Mouse (Mus musculus) kidney, postnatal 14 days (tissue): ENCODE results near the gene Atl3.

Experiments
- DNase-seq: peaks from one replicate; pipeline ENCODE4 v3.0.0; 2022; ENCODE audit warnings: mixed read lengths

Gene Atl3

DNA sequence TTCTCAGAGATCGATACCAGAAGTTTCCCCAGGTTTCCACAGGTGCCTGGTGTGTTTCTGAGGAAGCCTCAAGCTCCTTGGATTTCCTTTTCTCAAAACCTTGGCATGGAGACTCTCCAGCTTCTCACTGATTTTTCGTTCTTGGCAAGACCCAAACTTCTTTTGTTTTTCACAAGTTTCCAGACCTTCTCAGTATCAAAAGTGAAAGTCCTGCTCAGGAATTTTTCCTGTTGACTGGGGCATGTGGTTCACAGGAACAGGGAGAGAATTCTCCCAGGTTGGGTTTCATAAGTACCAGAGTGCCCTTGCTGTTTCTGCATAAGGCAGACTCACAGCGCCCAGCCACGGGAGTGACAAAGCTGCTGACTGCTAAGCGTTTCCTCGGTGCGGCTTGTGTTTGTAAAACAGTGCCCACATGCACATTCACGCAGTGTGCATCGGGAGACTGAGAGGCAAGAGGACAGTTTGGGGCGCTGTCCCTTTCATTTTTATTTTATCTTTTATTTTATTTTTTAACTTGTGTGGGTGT is 68.8 kb downstream of the Atl3 start:
- DNase-seq, result no peak

DNA sequence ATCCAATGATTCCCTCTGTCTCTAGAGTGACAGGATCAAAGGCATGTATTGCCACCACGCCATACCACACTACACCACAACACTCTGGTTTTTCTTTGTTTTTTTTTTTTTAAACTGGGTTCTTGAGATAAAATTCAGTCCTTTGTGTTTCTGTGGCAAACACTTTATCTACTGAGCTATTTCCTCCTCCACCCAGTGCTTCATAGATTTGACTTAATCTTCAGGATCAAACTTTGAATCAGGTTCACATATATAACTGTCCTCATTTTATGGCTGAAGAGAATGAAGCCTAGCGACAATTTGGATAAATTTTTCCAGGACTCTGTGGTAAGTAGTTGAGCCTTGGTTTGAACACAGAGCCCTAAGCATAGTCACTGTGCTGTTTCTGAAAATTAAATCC is 69.8 kb downstream of the Atl3 start:
- DNase-seq, result no peak

DNA sequence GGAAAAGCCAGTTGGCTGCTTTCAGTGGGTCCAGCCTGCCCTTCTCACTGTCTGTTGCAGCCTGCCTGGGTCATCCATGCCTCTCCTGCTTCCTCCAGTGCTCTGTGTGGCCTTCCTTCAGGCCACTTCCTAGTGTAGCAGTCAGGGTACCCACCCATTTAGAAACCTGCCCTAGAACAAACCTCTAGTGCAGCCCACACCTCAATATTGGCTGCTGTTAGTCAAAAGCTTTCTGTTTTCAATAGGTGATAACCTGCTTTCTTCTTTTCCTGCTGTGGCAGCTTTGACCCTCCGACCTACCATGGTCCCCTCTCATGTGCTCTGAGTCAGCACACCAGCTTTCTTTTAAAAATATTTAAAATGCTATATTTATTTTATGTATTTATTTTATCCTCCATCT is 70.6 kb downstream of the Atl3 start:
- DNase-seq, result no peak

DNA sequence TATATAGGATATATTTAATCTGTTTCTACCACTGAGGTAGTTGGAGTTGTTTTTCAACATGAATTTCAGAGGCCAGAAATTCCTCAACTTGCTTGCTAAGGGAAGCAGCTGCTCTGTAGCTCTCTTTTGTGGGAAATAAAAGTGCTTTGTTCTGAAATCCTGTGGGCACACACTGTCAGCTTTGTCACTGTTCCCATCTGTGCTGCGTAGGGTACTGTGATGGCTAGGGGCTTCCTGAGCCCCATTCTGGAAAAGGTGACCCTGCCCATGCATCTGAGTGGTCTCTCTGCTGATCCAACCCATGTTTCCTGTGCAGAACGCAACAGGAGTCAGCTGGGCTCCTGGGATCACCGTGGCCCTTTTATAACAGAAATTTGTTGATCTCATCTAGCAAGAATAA is 73.0 kb downstream of the Atl3 start:
- no peak for DNase-seq

DNA sequence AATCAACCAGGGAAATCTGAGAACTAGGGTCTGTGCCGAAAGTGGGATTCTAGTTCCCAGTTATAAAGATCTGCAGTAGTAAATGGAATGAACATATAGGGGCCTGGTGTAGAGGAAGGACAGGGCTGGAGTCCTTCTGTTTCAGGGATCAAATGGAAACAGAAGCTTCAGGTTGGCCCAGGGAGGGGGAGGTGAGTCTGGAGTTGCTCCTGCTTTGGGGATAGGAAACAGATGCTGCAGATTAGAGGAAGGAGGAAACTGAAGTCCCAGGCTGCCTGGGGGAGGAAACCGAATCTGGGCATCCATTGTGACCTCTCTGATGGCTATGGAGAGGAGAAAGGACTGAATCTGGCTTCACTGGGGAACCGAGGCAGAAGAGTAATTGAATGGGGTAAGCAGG is 74.5 kb downstream of the Atl3 start:
- DNase-seq, result peak; percentile 17

DNA sequence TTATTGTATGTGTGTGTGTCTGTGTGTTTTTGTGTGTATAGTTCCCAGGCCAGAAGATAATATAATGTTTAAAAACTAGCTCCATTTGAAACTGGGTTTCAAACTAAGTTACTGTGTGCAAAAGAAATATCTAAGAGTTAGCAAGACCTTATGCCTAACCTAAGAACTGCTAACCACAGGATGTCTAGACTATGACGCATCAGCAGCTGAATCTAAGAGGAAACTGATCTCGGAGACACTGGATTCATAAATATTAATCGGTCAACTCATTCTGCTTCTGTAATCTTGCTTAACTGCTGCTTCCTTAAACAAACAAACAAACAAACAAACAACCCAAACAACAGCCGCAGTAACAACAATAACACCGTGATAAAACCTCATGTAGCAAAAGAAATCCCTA is 75.8 kb downstream of the Atl3 start:
- DNase-seq, result no peak

DNA sequence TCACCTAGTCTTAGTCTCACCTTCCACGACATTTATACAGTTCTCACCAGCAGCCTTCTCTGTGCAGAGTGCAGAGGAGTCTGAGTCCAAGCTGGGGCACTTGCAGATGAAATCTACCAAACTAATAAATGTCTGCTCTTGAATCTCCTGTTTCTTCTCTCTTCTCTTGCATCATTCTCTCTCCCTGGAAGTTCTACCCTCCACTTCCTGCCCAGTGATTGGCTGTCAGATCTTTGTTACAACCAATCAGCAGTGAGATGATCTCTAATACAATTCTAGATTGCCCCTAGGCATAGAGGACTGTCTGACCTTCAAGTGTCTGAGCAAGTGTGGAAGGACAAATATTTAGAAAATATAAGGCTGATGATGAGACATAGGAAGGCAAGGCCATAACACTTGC is 82.3 kb downstream of the Atl3 start:
- DNase-seq, result no peak

DNA sequence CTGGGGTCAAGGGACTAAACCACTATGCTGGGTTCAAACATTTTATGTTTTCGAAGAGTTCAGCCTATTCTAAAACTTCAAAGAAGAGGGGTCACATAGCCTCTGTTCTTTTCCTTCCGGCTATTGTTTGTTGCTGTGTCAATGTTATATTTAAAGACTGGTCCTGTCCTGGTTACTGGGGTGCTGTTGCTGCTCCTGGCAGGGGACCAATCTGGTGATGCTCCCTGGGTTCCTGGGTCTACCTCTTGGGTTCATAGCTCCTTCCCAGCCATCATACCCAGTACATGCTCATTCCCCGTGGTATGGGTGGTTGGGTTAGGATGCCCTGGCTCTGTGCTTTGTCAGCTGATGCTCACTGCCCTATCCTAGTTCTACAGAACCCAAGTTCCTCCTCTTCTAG is 83.9 kb downstream of the Atl3 start:
- DNase-seq, result no peak

DNA sequence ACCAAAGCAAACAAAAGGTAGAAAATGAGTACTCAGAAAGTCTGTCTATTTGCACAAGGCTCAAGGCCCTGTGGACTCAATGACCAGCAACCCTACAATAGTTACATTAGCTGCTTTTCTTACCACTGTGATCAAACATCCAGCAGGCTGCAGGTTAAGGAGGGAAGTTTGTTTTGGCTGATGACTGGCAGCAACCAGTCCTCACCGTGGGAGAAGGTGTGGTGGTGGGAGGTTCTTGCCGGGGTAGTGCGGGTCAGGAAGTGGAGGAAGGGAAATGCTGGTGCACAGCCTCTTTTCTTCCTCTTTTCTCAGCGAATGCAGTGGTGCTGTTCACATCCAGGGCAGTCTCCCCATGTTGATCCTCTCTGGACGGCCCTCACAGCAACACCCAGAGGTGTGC is 87.2 kb downstream of the Atl3 start:
- no peak for DNase-seq

DNA sequence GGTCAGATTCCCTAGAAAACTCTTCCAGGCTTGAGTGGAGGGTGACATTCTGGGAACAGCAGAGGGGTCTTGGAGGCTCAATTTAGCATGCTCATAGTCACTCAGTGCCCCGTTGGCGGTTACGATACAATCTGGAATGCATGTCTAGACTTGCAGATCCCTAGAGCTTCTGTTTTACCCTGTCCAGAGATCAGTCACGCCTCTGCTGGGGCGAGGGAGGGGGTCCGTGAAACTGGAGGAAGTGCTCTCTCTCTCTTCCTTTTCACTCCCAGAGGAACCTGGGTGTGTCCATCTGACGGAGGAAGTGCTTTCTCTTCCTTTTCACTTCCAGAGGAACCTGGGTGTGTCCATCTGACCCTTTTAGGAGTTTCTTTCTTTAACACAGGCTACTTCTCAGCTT is 89.3 kb downstream of the Atl3 start:
- DNase-seq, result peak; percentile 29

DNA sequence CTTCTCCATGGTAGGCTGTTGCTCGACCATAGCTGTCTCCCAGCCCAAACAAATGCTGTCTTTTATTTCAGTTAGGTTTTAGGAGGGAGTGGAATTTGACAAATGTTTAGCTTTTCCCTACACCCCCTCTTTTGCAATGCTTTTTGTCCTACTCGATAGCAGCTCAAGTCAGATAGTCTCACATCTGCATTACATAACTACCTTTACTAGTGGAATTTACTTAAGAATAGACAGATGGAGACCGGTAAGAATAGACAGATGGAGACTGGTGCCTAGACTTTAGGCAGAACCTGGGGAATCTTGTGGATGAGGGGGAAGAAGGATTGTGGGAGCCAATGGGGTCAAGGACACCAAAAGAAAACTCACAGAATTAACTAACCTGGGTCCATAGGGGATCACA is 89.8 kb downstream of the Atl3 start:
- no peak for DNase-seq

DNA sequence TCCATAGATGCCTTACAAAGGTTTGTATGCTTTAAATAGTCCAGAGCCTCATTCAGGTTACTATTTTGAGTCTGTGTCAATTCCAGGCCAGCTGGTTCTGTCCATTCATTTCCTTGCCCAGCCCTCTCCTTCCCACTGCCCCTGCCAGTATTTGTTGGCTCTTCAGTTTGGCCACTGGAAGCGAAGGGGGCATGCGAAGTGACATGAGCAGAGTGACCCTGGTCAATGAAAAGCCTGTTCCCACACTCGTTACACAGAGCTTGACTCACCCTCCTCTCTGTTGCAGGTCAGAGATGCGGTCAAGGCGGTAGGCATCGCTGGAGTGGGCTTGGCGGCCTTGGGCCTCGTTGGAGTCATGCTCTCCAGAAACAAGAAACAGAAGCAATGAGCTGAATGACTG is 91.4 kb downstream of the Atl3 start:
- DNase-seq, result no peak

DNA sequence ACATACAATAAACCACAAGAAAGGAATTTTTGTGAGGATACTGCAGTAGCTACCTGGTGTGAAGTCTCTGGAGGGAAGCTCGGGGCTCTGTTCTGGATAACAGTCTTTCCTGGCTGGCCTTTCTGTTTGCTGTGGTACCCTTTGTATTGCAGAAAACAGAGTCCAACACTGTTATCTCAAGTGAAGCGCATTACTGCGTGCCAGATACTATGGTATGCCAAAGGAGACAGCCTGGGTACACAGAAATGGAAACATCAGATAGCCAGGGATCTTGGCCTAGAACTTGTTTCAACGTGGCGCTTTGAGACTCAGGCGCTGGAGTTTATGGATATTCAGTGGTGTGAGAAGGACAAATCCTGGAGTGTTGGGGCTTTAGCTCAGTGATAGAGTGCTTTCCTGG is 91.9 kb downstream of the Atl3 start:
- no peak for DNase-seq
